Mouse (Mus musculus) neural tube, embryonic 13.5 days (tissue): ENCODE measurements around the gene Srebf2. TPM values are rescaled to one million over a fixed set of nuclear protein-coding genes. Genes with fewer than 3 reads are reported as not detected.
A peak's percentile ranks its signal among the peaks of the same experiment; 100 is the strongest.

ENCODE experiments used
- ATAC-seq: fragments of 200-750 bp; cut with Nextera tagmentation; 2 replicates; pipeline ENCODE4 v1.8.0; 2017; ENCODE audit warnings: low read depth, mild to moderate bottlenecking, moderate TSS enrichment, moderate library complexity
- H3K27ac ChIP-seq: fragments of 300-500 bp; sonication (generic); replicated peaks from 2 replicates; pipeline ENCODE4 v1.5.1; 2015; ENCODE audit warnings: moderate library complexity, mild to moderate bottlenecking, inconsistent platforms
- H3K27me3 ChIP-seq: fragments of 300-500 bp; sonication (generic); 2 replicates; pipeline ENCODE4 v1.6.1; 2015; ENCODE audit warnings: mild to moderate bottlenecking, inconsistent platforms
- H3K36me3 ChIP-seq: fragments of 300-500 bp; sonication (generic); 2 replicates; pipeline ENCODE4 v1.6.1; 2015; ENCODE audit warnings: mild to moderate bottlenecking, inconsistent platforms
- H3K4me1 ChIP-seq: fragments of 300-500 bp; sonication (generic); replicated peaks from 2 replicates; pipeline ENCODE4 v1.6.1; 2015; ENCODE audit warnings: inconsistent platforms
- H3K4me2 ChIP-seq: fragments of 300-500 bp; sonication (generic); 2 replicates; pipeline ENCODE4 v1.6.1; 2015; ENCODE audit warnings: inconsistent platforms, mild to moderate bottlenecking, moderate library complexity
- H3K4me3 ChIP-seq: fragments of 300-500 bp; sonication (generic); 2 replicates; pipeline ENCODE4 v1.5.1; 2015; ENCODE audit warnings: mild to moderate bottlenecking, inconsistent platforms
- H3K9ac ChIP-seq: fragments of 300-500 bp; sonication (generic); 2 replicates; pipeline ENCODE4 v1.6.1; 2015; ENCODE audit warnings: moderate library complexity, mild to moderate bottlenecking, inconsistent platforms
- H3K9me3 ChIP-seq: fragments of 300-500 bp; sonication (generic); 2 replicates; pipeline ENCODE4 v1.6.1; 2016; ENCODE audit warnings: inconsistent platforms
- WGBS: fragments of 180-500 bp; shearing (Covaris S2); methylation state at CpG from one replicate; pipeline ENCODE4 v1.1.7; 2015; 5-methylcytosine and 5-hydroxymethylcytosine counted together
- polyA plus RNA-seq: library from polyadenylated mRNA; unstranded; fragments of >200 nt; fragmentation: Nextera tagmentation; extraction: Ambion mirVana; gene quantifications from 2 replicates; pipeline ENCODE4 v1.2.1, GENCODE M21; 2015

Srebf2 gene
- polyA plus RNA-seq, 1 experiment from 2014 or later: 184 TPM

- H3K9me3 ChIP-seq: no peaks in the 10 kb centered on the region
- peaks cover 96% of the 10 kb centered on the region for H3K36me3 ChIP-seq
- no peak overlapping the region for H3K9ac ChIP-seq
- H3K4me1 ChIP-seq: peaks cover 15% of the 10 kb centered on the region
- 88% methylated on average over 6 of the region's 6 CpGs for WGBS
- H3K4me2 ChIP-seq: no peak overlapping the region
- H3K4me3 ChIP-seq: no peak overlapping the region
- no peak for ATAC-seq
- peaks cover 32% of the 10 kb centered on the region for H3K27me3 ChIP-seq
- no peak overlapping the region for H3K27ac ChIP-seq
Measured at GRCm38 (mm10) chr15:82202086-82202485, 55.1 kb downstream of the Srebf2 start.

DNA sequence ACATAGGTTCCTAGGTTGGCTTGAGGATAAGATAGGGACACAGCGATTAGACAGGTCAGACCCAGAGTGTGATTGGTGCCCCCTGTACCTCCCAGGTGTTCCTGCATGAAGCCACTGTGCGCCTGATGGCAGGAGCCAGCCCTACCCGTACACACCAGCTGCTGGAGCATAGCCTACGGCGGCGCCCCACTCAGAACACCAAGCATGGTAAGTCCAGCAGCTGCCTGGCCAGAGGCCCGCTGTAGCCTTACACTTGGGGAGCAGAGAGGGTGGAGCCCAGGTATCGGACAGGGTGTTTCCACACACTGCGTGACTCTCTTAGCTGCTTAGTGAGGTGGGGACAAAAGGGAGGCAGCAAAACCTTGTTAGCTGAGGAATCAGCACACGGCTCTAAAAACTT is 56.1 kb downstream of the Srebf2 start:
- 93% methylated on average over 10 of the region's 10 CpGs for WGBS
- H3K4me2 ChIP-seq: no peak overlapping the region
- ATAC-seq: no peak
- H3K9ac ChIP-seq: no peak overlapping the region
- no peak overlapping the region for H3K4me3 ChIP-seq
- peaks cover 86% of the 10 kb centered on the region for H3K36me3 ChIP-seq
- H3K27me3 ChIP-seq: peaks cover 42% of the 10 kb centered on the region
- peaks cover 25% of the 10 kb centered on the region for H3K4me1 ChIP-seq
- H3K9me3 ChIP-seq: no peaks in the 10 kb centered on the region
- H3K27ac ChIP-seq: no peak overlapping the region

DNA sequence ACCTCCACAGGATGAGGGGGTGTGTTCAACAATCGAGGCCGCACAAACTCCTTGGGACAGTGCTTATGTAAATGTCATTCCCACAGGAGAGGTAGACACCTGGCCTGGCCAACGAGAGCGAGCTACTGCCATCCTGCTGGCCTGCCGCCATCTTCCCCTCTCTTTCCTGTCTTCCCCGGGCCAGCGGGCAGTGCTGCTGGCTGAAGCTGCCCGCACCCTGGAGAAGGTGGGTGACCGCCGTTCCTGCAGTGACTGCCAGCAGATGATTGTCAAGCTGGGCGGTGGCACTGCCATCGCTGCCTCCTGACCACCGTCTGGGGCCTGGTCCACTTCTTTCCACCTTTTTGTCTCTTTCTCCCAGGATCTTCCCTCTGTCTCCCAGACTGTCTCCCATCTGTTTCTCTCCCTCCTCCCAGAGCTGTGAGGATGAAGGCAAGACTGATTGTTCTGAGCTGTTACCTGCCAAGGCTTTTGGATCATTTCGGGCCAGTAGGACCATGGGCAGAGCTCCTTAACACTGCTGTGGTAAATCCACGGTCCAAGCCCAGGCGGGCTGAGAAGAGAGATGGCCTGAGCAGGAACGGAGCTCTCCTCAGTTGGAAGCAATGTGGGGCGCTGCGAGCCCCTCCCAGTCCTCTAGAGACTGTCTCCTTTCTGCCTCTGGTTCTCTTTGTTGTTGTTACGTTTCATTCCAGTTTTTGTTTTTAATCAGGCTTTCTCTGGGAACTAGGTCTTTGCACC is 56.8 kb downstream of the Srebf2 start:
- WGBS: 80% methylated on average over 20 of the region's 20 CpGs
- Histone ChIP-seq H3K36me3 (peaks cover 79% of the 10 kb centered on the region), H3K9ac (no peak overlapping the region), H3K4me1 (peaks cover 25% of the 10 kb centered on the region), H3K27ac (no peak overlapping the region), H3K4me2 (no peak overlapping the region), H3K9me3 (no peaks in the 10 kb centered on the region), H3K4me3 (no peak overlapping the region), H3K27me3 (peaks cover 49% of the 10 kb centered on the region)
- ATAC-seq: no peak

GRCm38 (mm10) chr15:82204680-82205371 is 57.8 kb downstream of the Srebf2 start:
- 61% methylated on average over 9 of the region's 10 CpGs for WGBS
- Histone ChIP-seq H3K27ac (no peak overlapping the region), H3K27me3 (peaks cover 59% of the 10 kb centered on the region), H3K9ac (no peak overlapping the region), H3K4me1 (peaks cover 25% of the 10 kb centered on the region), H3K9me3 (no peaks in the 10 kb centered on the region), H3K4me2 (no peak overlapping the region), H3K4me3 (no peak overlapping the region), H3K36me3 (peaks cover 69% of the 10 kb centered on the region)
- ATAC-seq: no peak

- H3K36me3 ChIP-seq: peaks cover 53% of the 10 kb centered on the region
- WGBS: 52% methylated on average over 9 of the region's 9 CpGs
- H3K27ac ChIP-seq: no peak overlapping the region
- H3K4me2 ChIP-seq: no peak overlapping the region
- ATAC-seq: peak; percentile 71
- H3K27me3 ChIP-seq: peaks cover 76% of the 10 kb centered on the region
- H3K9me3 ChIP-seq: no peaks in the 10 kb centered on the region
- peak overlapping the region; percentile 47; the same call in 1 of the 2 replicates for H3K9ac ChIP-seq
- H3K4me3 ChIP-seq: no peak overlapping the region
- peaks cover 28% of the 10 kb centered on the region for H3K4me1 ChIP-seq
Measured at GRCm38 (mm10) chr15:82206365-82207104, 59.6 kb downstream of the Srebf2 start.

- peak overlapping the region; percentile 22; the same call in 1 of the 2 replicates for H3K4me2 ChIP-seq
- no peak overlapping the region for H3K4me3 ChIP-seq
- no peak for ATAC-seq
- 7% methylated on average over 34 of the region's 34 CpGs for WGBS
- peaks cover 33% of the 10 kb centered on the region for H3K4me1 ChIP-seq
- H3K36me3 ChIP-seq: peaks cover 47% of the 10 kb centered on the region
- H3K27ac ChIP-seq: no peak overlapping the region
- no peaks in the 10 kb centered on the region for H3K9me3 ChIP-seq
- peak overlapping the region; percentile 47 for H3K9ac ChIP-seq
- peaks cover 81% of the 10 kb centered on the region for H3K27me3 ChIP-seq
Measured at GRCm38 (mm10) chr15:82207105-82207459, 60.1 kb downstream of the Srebf2 start.

DNA sequence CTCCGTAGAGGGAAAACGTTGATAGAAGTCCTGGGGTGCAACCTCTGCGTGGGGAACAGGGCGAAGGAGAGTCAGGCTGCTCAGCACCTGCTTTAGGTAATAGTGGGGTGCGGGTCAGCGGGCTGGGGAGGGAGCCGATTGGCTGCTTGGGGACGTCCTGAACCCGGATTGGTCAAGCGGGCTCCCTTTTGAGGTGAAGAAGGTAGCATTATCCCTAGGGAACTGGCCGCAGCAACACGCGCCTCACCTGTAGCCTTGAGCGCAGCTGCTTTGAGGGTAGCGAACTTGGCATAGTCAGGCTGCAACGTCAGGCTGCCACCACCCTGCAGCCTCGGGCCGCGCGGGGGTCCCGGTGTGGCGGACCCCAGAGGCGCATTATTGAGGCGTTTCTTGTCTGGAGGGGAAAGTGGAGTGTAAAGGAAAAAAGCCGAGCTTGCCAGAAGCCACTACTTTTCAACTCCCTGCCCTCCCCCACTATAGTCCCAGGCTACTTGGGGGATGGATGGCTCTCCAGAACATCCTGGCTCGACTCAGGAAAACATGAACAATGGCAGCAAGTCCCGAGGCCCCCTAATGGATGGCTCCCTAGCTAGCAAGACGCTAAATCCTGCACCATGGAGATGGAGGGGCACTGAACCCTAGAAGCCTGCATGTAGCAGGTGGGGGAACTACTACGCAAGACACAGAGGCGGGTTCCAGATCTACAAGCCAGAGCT is 60.7 kb downstream of the Srebf2 start:
- Histone ChIP-seq H3K9ac (peak overlapping the region; percentile 47), H3K36me3 (peaks cover 41% of the 10 kb centered on the region), H3K4me2 (peak overlapping the region; percentile 22; the same call in 1 of the 2 replicates), H3K27me3 (peaks cover 87% of the 10 kb centered on the region), H3K9me3 (no peaks in the 10 kb centered on the region), H3K27ac (no peak overlapping the region), H3K4me1 (peaks cover 39% of the 10 kb centered on the region), H3K4me3 (no peak overlapping the region)
- ATAC-seq: no peak
- 15% methylated on average over 30 of the region's 30 CpGs for WGBS

DNA sequence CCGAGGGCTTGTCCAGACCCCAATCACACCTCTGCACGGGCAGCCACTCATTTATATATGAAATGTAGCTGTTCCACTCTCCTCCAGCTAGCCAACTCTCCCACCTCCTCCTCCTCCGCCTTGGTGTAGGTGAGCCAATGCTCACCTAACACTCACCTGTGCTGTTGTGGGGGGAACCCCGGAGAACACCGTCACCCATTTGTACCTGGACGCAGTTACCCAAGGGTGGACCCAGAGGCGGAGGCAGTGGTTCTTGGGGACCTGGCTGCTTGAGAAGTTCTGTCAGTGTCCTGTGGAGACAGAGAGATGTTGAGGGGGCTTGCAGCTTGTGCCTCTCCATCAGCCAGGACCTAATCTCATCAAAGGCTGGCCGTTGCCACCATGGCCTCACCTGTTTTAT is 61.3 kb downstream of the Srebf2 start:
- Histone ChIP-seq H3K27me3 (peaks cover 91% of the 10 kb centered on the region), H3K9ac (no peak overlapping the region), H3K4me2 (no peak overlapping the region), H3K4me1 (peaks cover 41% of the 10 kb centered on the region), H3K36me3 (peaks cover 35% of the 10 kb centered on the region), H3K9me3 (no peaks in the 10 kb centered on the region), H3K27ac (no peak overlapping the region), H3K4me3 (no peak overlapping the region)
- ATAC-seq: no peak
- 88% methylated on average over 8 of the region's 8 CpGs for WGBS

- Histone ChIP-seq H3K27ac (no peak overlapping the region), H3K9ac (no peak overlapping the region), H3K4me2 (no peak overlapping the region), H3K4me1 (peaks cover 41% of the 10 kb centered on the region), H3K36me3 (peaks cover 23% of the 10 kb centered on the region), H3K9me3 (no peaks in the 10 kb centered on the region), H3K27me3 (peaks cover 97% of the 10 kb centered on the region), H3K4me3 (no peak overlapping the region)
- 76% methylated on average over 13 of the region's 13 CpGs for WGBS
- no peak for ATAC-seq
Measured at GRCm38 (mm10) chr15:82209295-82210050, 62.5 kb downstream of the Srebf2 start.

GRCm38 (mm10) chr15:82210801-82211200 is 63.8 kb downstream of the Srebf2 start:
- Histone ChIP-seq H3K4me1 (peaks cover 40% of the 10 kb centered on the region), H3K9me3 (no peaks in the 10 kb centered on the region), H3K4me2 (no peak overlapping the region), H3K4me3 (no peak overlapping the region), H3K27me3 (peaks cover 97% of the 10 kb centered on the region), H3K9ac (no peak overlapping the region), H3K27ac (no peak overlapping the region), H3K36me3 (peaks cover 10% of the 10 kb centered on the region; the same call in 1 of the 2 replicates)
- WGBS: 43% methylated on average over 1 of the region's 1 CpGs
- no peak for ATAC-seq

- H3K4me3 ChIP-seq: peak overlapping the region; percentile 42
- H3K4me1 ChIP-seq: peaks cover 40% of the 10 kb centered on the region
- peak overlapping the region; percentile 65 for H3K4me2 ChIP-seq
- WGBS: 3% methylated on average over 11 of the region's 11 CpGs
- ATAC-seq: no peak
- no peak overlapping the region for H3K27ac ChIP-seq
- peaks cover 97% of the 10 kb centered on the region for H3K27me3 ChIP-seq
- H3K36me3 ChIP-seq: 0 out of 2 replicates have a peak, but pooled peaks cover 5% of the 10 kb centered on the region
- no peaks in the 10 kb centered on the region for H3K9me3 ChIP-seq
- 0 out of 2 replicates have a peak overlapping the region, but pooled peaks have one; percentile 66 for H3K9ac ChIP-seq
Measured at GRCm38 (mm10) chr15:82211281-82211680, 64.3 kb downstream of the Srebf2 start.
